Mouse (Mus musculus): Measurements from ENCODE around the gene Aida. TPM values are rescaled to one million over a fixed set of nuclear protein-coding genes. Genes with fewer than 3 reads are reported as not detected.
"Not testable (repeated sequence)": the region's sequence is repeated elsewhere in the genome, so short reads cannot be mapped to it uniquely, and the experiment has no call there.

The Aida gene
- polyA plus RNA-seq, 1 experiment from 2014 or later = 23.7 TPM

DNA sequence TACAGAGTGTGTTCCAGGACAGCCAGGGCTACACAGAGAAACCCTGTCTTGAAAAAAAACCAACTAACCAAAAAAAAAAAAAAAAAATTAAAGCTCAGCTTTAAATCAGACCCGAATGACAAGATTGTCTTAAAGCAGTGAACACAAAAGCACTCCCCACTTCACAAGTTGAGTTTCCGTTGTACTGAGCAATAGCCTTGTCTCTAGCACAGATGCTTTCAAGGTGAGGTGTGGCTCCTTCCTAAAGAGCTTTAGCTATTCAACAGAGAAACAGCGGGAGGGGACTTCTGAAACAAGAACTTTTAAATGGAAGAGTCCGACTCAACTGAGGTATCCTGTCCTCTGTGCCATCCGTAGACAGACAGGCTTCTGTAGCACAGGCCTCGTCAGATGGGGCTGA lies 28.0 kb downstream of the Aida start:
- H3K27ac ChIP-seq (ENCODE audit: low read length) = no peak overlapping the region
- no peak overlapping the region for H3K4me2 ChIP-seq (replicated peaks; ENCODE audit: low read depth, low read length)
- WGBS = 97% methylated on average over 6 of the region's 6 CpGs
- H3K4me3 ChIP-seq (ENCODE audit: low read depth, low read length) = no peak overlapping the region
- TF ChIP-seq EP300 (IDR thresholded peaks at IDR 0.05) (no peak), CTCF (IDR thresholded peaks at IDR 0.05) (no peak)
- H3K9ac ChIP-seq (replicated peaks; ENCODE audit: low read depth) = no peak overlapping the region
- peaks cover 35% of the 10 kb centered on the region for H3K36me3 ChIP-seq (ENCODE audit: insufficient read depth, low read length)
- H3K27me3 ChIP-seq (replicated peaks; ENCODE audit: insufficient read depth, low read length) = no peaks in the 10 kb centered on the region
- ATAC-seq (no peak), DNase-seq (ENCODE audit: low spot score) (no peak)
- H3K9me3 ChIP-seq (ENCODE audit: low read length) = no peaks in the 10 kb centered on the region
- H3K4me1 ChIP-seq (ENCODE audit: insufficient read depth, low read depth, low read length) = no peaks in the 10 kb centered on the region

- H3K9me3 ChIP-seq (ENCODE audit: low read length) = no peaks in the 10 kb centered on the region
- H3K4me2 ChIP-seq (replicated peaks; ENCODE audit: low read depth, low read length) = no peak overlapping the region
- ATAC-seq (no peak), DNase-seq (ENCODE audit: low spot score) (no peak)
- no peaks in the 10 kb centered on the region for H3K4me1 ChIP-seq (ENCODE audit: insufficient read depth, low read depth, low read length)
- peaks cover 54% of the 10 kb centered on the region for H3K36me3 ChIP-seq (ENCODE audit: insufficient read depth, low read length)
- no peak overlapping the region for H3K9ac ChIP-seq (replicated peaks; ENCODE audit: low read depth)
- 86% methylated on average over 8 of the region's 8 CpGs for WGBS
- H3K27ac ChIP-seq (ENCODE audit: low read length) = no peak overlapping the region
- TF ChIP-seq CTCF (IDR thresholded peaks at IDR 0.05) (no peak), EP300 (IDR thresholded peaks at IDR 0.05) (no peak)
- no peak overlapping the region for H3K4me3 ChIP-seq (ENCODE audit: low read depth, low read length)
- H3K27me3 ChIP-seq (replicated peaks; ENCODE audit: insufficient read depth, low read length) = no peaks in the 10 kb centered on the region
Observed at GRCm38 (mm10) chr1:183327171-183327570, 30.8 kb downstream of the Aida start.

DNA sequence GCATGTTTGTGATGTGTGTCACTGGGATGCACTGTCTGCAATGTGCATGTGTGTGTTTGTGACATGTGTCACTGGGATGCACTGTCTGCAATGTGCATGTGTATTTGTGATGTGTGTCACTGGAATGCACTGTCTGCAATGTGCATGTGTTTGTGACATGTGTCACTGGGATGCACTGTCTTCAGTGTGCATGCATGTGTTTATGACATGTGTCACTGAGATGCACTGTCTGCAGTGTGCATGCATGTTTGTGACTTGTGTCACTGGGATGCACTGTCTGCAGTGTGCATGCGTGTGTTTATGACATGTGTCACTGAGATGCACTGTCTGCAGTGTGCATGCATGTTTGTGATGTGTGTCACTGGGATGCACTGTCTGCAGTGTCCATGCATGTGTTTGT lies 46.5 kb downstream of the Aida start:
- not testable (repeated sequence) for H3K4me1 ChIP-seq (ENCODE audit: insufficient read depth, low read depth, low read length); H3K27ac ChIP-seq (ENCODE audit: low read length); DNase-seq (ENCODE audit: low spot score); ATAC-seq; H3K4me3 ChIP-seq (ENCODE audit: low read depth, low read length); H3K4me2 ChIP-seq (replicated peaks; ENCODE audit: low read depth, low read length); H3K9me3 ChIP-seq (ENCODE audit: low read length); H3K36me3 ChIP-seq (ENCODE audit: insufficient read depth, low read length); H3K9ac ChIP-seq (replicated peaks; ENCODE audit: low read depth); H3K27me3 ChIP-seq (replicated peaks; ENCODE audit: insufficient read depth, low read length)
- WGBS = 95% methylated on average over 1 of the region's 1 CpGs

- no peak for TF ChIP-seq CTCF (IDR thresholded peaks at IDR 0.05)
- TF ChIP-seq EP300 (IDR thresholded peaks at IDR 0.05) = no peak
- ATAC-seq (peak; percentile 97), DNase-seq (ENCODE audit: low spot score) (peak; percentile 93)
- peak overlapping the region; percentile 95 for H3K27ac ChIP-seq (ENCODE audit: low read length)
- no peaks in the 10 kb centered on the region for H3K9me3 ChIP-seq (ENCODE audit: low read length)
- H3K4me2 ChIP-seq (replicated peaks; ENCODE audit: low read depth, low read length) = peak overlapping the region; percentile 68
- WGBS = 1% methylated on average over 66 of the region's 72 CpGs
- H3K4me1 ChIP-seq (ENCODE audit: insufficient read depth, low read depth, low read length) = peaks cover 6% of the 10 kb centered on the region
- H3K36me3 ChIP-seq (ENCODE audit: insufficient read depth, low read length) = peaks cover 6% of the 10 kb centered on the region; the same call in 1 of the 2 replicates
- peak overlapping the region; percentile 93 for H3K9ac ChIP-seq (replicated peaks; ENCODE audit: low read depth)
- no peaks in the 10 kb centered on the region for H3K27me3 ChIP-seq (replicated peaks; ENCODE audit: insufficient read depth, low read length)
- H3K4me3 ChIP-seq (ENCODE audit: low read depth, low read length) = peak overlapping the region; percentile 95
Observed at GRCm38 (mm10) chr1:183344886-183345816, 48.8 kb downstream of the Aida start.

GRCm38 (mm10) chr1:183345817-183346195 lies 49.4 kb downstream of the Aida start:
- DNase-seq (ENCODE audit: low spot score) = no peak
- 3% methylated on average over 10 of the region's 10 CpGs for WGBS
- H3K9me3 ChIP-seq (ENCODE audit: low read length) = no peaks in the 10 kb centered on the region
- peak overlapping the region; percentile 68 for H3K4me2 ChIP-seq (replicated peaks; ENCODE audit: low read depth, low read length)
- H3K27ac ChIP-seq (ENCODE audit: low read length) = peak overlapping the region; percentile 95
- H3K9ac ChIP-seq (replicated peaks; ENCODE audit: low read depth) = peak overlapping the region; percentile 93
- ATAC-seq = no peak; the same call in 1 of the 2 replicates
- H3K4me3 ChIP-seq (ENCODE audit: low read depth, low read length) = peak overlapping the region; percentile 95
- H3K4me1 ChIP-seq (ENCODE audit: insufficient read depth, low read depth, low read length) = peaks cover 6% of the 10 kb centered on the region
- no peaks in the 10 kb centered on the region for H3K27me3 ChIP-seq (replicated peaks; ENCODE audit: insufficient read depth, low read length)
- TF ChIP-seq EP300 (IDR thresholded peaks at IDR 0.05) (no peak), CTCF (IDR thresholded peaks at IDR 0.05) (no peak)
- H3K36me3 ChIP-seq (ENCODE audit: insufficient read depth, low read length) = peaks cover 11% of the 10 kb centered on the region; the same call in 1 of the 2 replicates

- 0 out of 2 replicates have a peak, but pooled peaks have one; percentile 6 for ATAC-seq
- Histone ChIP-seq H3K27me3 (replicated peaks; ENCODE audit: insufficient read depth, low read length) (no peaks in the 10 kb centered on the region), H3K9me3 (ENCODE audit: low read length) (no peaks in the 10 kb centered on the region), H3K4me2 (replicated peaks; ENCODE audit: low read depth, low read length) (no peak overlapping the region), H3K27ac (ENCODE audit: low read length) (no peak overlapping the region), H3K36me3 (ENCODE audit: insufficient read depth, low read length) (peaks cover 25% of the 10 kb centered on the region; the same call in 1 of the 2 replicates), H3K4me1 (ENCODE audit: insufficient read depth, low read depth, low read length) (peaks cover 6% of the 10 kb centered on the region), H3K9ac (replicated peaks; ENCODE audit: low read depth) (no peak overlapping the region), H3K4me3 (ENCODE audit: low read depth, low read length) (no peak overlapping the region)
- 19% methylated on average over 6 of the region's 6 CpGs for WGBS
- TF ChIP-seq CTCF (IDR thresholded peaks at IDR 0.05) (peak; percentile 79), EP300 (IDR thresholded peaks at IDR 0.05) (no peak)
- peak; percentile 86 for DNase-seq (ENCODE audit: low spot score)
Observed at GRCm38 (mm10) chr1:183349840-183350239, 53.5 kb downstream of the Aida start.

Data from lung, postnatal 0 days (tissue).